Mouse (Mus musculus): ENCODE data around the gene Zbed6. TPM values are rescaled to one million over a fixed set of nuclear protein-coding genes. Genes with fewer than 3 reads are reported as not detected.

The Zbed6 gene
- 48.3 TPM for polyA plus RNA-seq (2014; fragmentation: Illumina TruSeq; extraction: RNeasy Lipid Tissue Mini Kit (QIAGEN cat#74804))

DNA sequence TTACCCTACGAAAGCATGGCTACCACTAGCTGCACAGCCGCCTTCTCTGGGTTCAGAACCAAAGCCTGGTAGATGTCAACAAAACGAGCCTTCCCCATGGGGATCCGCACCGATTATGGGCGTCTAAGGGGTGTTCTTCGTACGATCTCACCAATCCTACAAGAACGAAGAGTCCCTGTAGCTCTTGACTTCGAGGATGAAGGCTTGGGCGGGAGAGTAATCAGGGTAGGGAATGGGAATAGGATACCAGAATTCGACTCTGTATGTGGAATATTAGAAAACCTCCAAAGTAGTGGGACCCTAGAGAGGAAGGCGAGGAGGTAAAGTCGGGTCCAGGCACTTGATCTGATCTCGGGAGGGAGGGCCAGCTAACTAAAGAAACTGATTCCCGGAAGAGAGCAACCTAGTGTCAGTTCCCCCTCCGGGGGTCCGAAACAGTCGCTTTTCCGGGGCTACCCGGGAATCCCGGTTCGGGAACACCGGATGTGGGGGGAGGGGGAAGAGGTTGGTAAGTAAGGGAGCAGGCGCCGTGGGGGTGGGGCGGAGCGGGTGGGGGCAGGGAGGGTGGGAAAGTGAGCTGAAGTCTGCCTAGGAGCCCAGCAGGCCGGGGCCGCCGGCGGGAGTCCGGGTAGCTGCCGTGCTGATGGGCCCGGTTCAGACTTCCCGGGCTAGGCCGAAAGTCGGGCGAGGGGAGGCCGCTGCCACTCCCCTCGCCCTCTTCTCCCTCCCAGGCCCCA lies at the start of gene Zbed6:
TSS of gene Zbed6 (minus strand) at position 420 of the 737 bp plus-strand sequence.

DNA sequence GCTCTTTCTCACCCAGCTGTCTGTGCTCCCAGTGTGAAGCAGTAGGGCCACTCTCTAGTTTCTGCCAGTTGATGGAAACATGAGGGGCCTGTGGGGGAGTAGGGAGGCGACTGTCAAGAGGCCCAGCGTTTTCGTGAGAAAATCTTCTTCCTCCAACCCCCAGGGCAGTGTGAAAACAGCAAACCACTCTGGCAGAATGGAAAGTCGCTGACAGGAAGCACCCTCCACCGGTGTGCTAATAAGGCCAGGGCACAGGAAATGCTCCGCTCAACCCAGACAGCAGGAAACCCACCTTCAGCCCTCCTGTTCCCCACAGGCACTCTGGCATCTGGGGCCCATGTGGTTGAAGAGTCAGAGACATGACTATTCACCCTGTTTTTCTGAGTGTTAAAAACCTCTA lies 29.2 kb upstream of the Zbed6 start, which contains the start of gene Lax1:
TSS of gene Lax1 (minus strand) at position 212 of the 400 bp plus-strand sequence.

DNA sequence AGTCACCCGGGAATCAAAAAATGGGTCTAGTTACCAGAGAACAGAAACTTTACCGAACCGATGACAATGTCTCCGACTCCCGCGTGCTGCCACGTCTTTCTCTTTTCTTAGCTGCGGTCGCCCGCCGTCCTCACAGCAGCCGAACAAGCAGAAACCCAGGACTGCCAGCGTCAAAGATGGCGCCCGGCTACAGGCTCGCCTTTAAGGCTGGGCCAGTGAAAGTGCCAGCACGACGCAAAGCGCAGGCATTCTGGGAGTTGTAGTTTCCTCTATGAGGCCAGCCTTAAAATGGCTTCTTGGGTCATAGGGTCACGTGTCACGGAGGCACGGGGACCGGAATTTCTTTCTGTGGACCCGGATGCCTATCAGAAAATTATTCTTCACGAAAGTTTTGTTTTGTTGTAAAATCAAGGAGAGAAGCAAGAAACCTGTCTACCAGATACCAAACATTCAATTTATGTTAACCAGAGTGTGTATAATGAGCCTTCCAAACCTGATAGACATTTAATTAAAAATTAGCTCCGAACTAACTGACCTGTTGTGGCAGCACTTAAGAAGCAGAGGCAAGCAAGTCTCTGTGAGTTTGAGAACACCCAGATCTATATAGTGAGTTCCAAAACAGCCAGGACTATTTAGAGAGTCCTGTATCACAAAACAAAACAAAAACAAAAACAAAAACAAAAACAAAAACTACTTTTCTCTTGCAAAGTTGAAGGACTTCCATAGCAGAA lies 683 bp upstream of the Zbed6 start, which contains the start of gene Gm38394:
TSS of gene Gm38394 (minus strand) at position 116 of the 731 bp plus-strand sequence.

DNA sequence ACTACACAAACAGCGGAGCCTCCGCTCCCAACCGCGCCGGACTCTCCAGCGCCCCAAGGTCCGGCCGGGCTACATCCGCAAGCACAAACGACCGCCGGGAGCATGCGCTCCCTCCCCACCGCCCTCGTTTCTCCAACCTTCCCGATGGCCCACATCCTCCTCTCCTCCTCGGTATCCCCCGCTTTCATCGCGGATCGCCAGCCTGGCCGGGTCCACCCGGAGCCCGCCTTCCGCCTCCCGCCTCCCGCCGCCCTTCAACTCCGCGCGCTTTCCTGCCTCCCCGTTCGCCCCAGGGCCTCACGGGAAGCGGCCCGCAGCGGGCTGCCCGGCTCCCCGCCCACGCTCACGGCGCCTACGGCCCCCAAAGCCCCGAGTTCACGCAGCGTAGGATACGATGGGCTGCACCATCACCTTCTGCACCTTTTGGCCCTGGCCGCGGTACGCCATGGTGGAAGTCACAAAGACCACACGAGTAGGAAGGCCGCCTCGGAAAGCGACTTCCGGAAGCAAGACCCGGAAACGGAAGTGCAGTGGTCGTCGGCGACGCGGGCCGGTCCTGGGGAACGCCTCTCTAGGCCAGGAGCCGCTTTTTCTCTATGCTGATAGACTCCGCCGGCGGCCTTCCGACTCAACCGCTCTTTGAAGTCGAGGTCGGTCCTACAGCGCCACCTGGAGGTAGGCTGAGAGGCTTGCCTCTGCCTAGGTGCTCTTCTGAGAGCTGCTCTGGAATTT lies 50.7 kb downstream of the Zbed6 start, which contains the start of gene Snrpe:
TSS of gene Snrpe (minus strand) at position 521 of the 732 bp plus-strand sequence.

Other genes with a start within 250 kb of the Zbed6 start
- gene Sox13, start 236.5 kb downstream of the Zbed6 start, polyA plus RNA-seq (2014; fragmentation: Illumina TruSeq; extraction: RNeasy Lipid Tissue Mini Kit (QIAGEN cat#74804)), result 1.4 TPM
- gene Snrpe, start 50.6 kb downstream of the Zbed6 start, polyA plus RNA-seq (2014; fragmentation: Illumina TruSeq; extraction: RNeasy Lipid Tissue Mini Kit (QIAGEN cat#74804)), result 765 TPM
- gene Gm38394, start 433 bp upstream of the Zbed6 start, polyA plus RNA-seq (2014; fragmentation: Illumina TruSeq; extraction: RNeasy Lipid Tissue Mini Kit (QIAGEN cat#74804)), result 33.1 TPM
- 0.26 TPM for gene Lax1, start 29.2 kb upstream of the Zbed6 start, polyA plus RNA-seq (2014; fragmentation: Illumina TruSeq; extraction: RNeasy Lipid Tissue Mini Kit (QIAGEN cat#74804))
- gene Atp2b4, start 140.2 kb upstream of the Zbed6 start, polyA plus RNA-seq (2014; fragmentation: Illumina TruSeq; extraction: RNeasy Lipid Tissue Mini Kit (QIAGEN cat#74804)), result 60.2 TPM
- 2.1 TPM for gene Optc, start 247.1 kb upstream of the Zbed6 start, polyA plus RNA-seq (2014; fragmentation: Illumina TruSeq; extraction: RNeasy Lipid Tissue Mini Kit (QIAGEN cat#74804))